1 mouse cellular context compared by ENCODE assay signal in genomic region chr7:102102696-102103095, GRCm38 (mm10).
TF ChIP-seq lines count a peak whose summit lies in the region.

No protein-coding gene starts in this region.

TF ChIP-seq in CH12.LX, 34 proteins besides CTCF, POLR2A, EP300 and RAD21:
- no peak for TF ChIP-seq BHLHE40 (IDR thresholded peaks at IDR 0.05; ENCODE audit: low read depth, low read length)
- TF ChIP-seq MYC (IDR thresholded peaks at IDR 0.05; ENCODE audit: low read depth, low read length): no peak
- no peak for TF ChIP-seq USF1 (IDR thresholded peaks at IDR 0.05; ENCODE audit: low read depth, low read length)
- no peak for TF ChIP-seq GABPA (IDR thresholded peaks at IDR 0.05; ENCODE audit: insufficient replicate concordance, low read depth, low read length)
- TF ChIP-seq ZKSCAN1 (IDR thresholded peaks at IDR 0.05; ENCODE audit: borderline replicate concordance, low read depth, low read length): no peak
- no peak for TF ChIP-seq IRF4 (IDR thresholded peaks at IDR 0.05; ENCODE audit: low read depth, low read length)
- no peak for TF ChIP-seq JUND (conservative IDR thresholded peaks at IDR 0.05; ENCODE audit: low read depth, low read length)
- no peak for TF ChIP-seq UBTF (IDR thresholded peaks at IDR 0.05; ENCODE audit: low read depth, low read length)
- no peak for TF ChIP-seq MAFK (IDR thresholded peaks at IDR 0.05; ENCODE audit: insufficient replicate concordance, low read length)
- TF ChIP-seq MEF2A (IDR thresholded peaks at IDR 0.05; ENCODE audit: borderline replicate concordance, low read depth, low read length): no peak
- TF ChIP-seq NRF1 (IDR thresholded peaks at IDR 0.05; ENCODE audit: low read depth, low read length): no peak
